Mouse (Mus musculus): Measurements from ENCODE around the gene Kctd6.

Gene Kctd6

GRCm38 (mm10) chr14:8213803-8214224 lies at the start of gene Kctd6:
TSS of gene Kctd6 (plus strand) at chr14:8214140.
- peak; percentile 99 for DNase-seq

GRCm38 (mm10) chr14:8164463-8164862 lies 49.5 kb upstream of the Kctd6 start:
- no peak for DNase-seq

GRCm38 (mm10) chr14:8172507-8173410 lies 41.2 kb upstream of the Kctd6 start, which contains the start of gene Pdhb:
TSS of gene Pdhb (minus strand) at chr14:8173025.
- peak; percentile 99 for DNase-seq

GRCm38 (mm10) chr14:8173542-8174250 lies 40.2 kb upstream of the Kctd6 start:
- peak; percentile 30 for DNase-seq

- DNase-seq: no peak
Measured at GRCm38 (mm10) chr14:8174634-8175033, 39.3 kb upstream of the Kctd6 start.

GRCm38 (mm10) chr14:8176251-8176650 lies 37.7 kb upstream of the Kctd6 start:
- DNase-seq: no peak

GRCm38 (mm10) chr14:8180371-8181035 lies 33.4 kb upstream of the Kctd6 start:
- no peak for DNase-seq

- DNase-seq: no peak
Measured at GRCm38 (mm10) chr14:8183330-8183729, 30.6 kb upstream of the Kctd6 start.

GRCm38 (mm10) chr14:8186278-8187045 lies 27.5 kb upstream of the Kctd6 start:
- DNase-seq: no peak

GRCm38 (mm10) chr14:8190556-8190955 lies 23.4 kb upstream of the Kctd6 start:
- DNase-seq: no peak

GRCm38 (mm10) chr14:8191331-8191965 lies 22.5 kb upstream of the Kctd6 start:
- DNase-seq: no peak

GRCm38 (mm10) chr14:8192727-8193126 lies 21.2 kb upstream of the Kctd6 start:
- DNase-seq: no peak

GRCm38 (mm10) chr14:8200769-8201168 lies 13.2 kb upstream of the Kctd6 start:
- no peak for DNase-seq

- no peak for DNase-seq
Measured at GRCm38 (mm10) chr14:8201715-8202114, 12.2 kb upstream of the Kctd6 start.

- no peak for DNase-seq
Measured at GRCm38 (mm10) chr14:8206179-8206910, 7.6 kb upstream of the Kctd6 start.

- DNase-seq: no peak
Measured at GRCm38 (mm10) chr14:8207105-8207504, 6.8 kb upstream of the Kctd6 start.

GRCm38 (mm10) chr14:8207543-8207942 lies 6.4 kb upstream of the Kctd6 start:
- DNase-seq: no peak

- peak; percentile 42 for DNase-seq
Measured at GRCm38 (mm10) chr14:8208876-8209275, 5.1 kb upstream of the Kctd6 start.

- DNase-seq: no peak
Measured at GRCm38 (mm10) chr14:8209896-8210295, 4.0 kb upstream of the Kctd6 start.

GRCm38 (mm10) chr14:8212996-8213395 lies 944 bp upstream of the Kctd6 start:
- DNase-seq: no peak
